Mouse (Mus musculus): ENCODE measurements around the gene Fads3. TPM values are rescaled to one million over a fixed set of nuclear protein-coding genes. Genes with fewer than 3 reads are reported as not detected.
A peak's percentile ranks its signal among the peaks of the same experiment; 100 is the strongest.

Gene Fads3
- polyA plus RNA-seq (2014; fragmentation: Nextera tagmentation; extraction: Ambion mirVana): 15.6 and 20.9 TPM in 2 replicates

DNA sequence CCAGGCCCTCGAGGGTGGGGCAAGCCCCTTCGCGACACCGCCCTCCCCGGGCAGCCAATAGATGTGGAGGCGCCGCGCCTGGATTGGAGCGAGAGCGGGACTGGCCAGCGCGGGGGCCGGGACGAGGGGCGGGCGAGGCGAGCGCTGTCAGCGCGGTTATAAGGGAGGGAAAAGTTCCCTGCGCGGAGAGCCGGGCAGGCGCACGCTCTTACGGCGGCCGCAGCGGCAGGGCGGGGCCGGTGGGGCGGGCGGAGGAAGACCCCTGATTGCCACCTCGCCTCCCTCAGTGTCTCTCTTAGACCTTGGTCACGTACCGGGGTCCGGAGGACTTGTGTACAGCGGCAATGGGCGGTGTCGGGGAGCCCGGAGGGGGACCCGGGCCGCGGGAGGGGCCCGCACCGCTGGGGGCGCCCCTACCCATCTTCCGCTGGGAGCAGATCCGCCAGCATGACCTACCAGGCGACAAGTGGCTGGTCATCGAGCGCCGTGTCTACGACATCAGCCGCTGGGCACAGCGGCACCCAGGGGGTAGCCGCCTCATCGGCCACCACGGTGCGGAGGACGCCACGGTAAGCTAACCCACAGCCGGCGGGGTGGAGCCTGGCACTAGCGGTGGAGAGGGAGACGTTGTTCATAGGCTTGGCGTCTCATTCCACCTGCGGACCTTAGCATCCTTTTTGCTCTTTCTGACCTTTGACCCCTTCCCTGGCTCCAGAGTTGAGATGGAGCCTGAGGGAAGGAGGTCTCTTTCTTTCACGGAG lies at the start of gene Fads3:
Gene Fads3, plus strand, starts transcription at position 182 of the 761 bp plus-strand sequence.
- H3K36me3 ChIP-seq (ENCODE audit: control insufficient read depth, insufficient read depth, low read length): no peaks in the 10 kb centered on the region
- H3K4me3 ChIP-seq (ENCODE audit: low read depth, low read length): peak within 1 kb of the TSS; percentile 68
- WGBS: under 1% methylated on average over 30 of the region's 69 CpGs
- peak within 1 kb of the TSS; percentile 73 for H3K9ac ChIP-seq (ENCODE audit: low read depth, low read length)
- DNase-seq (ENCODE audit: low spot score) (peak; percentile 90), ATAC-seq (ENCODE audit: low read depth) (peak; percentile 92)
- peak within 1 kb of the TSS; percentile 86 for H3K4me2 ChIP-seq (ENCODE audit: low read depth, low read length)
- no peaks in the 10 kb centered on the region for H3K27me3 ChIP-seq (replicated peaks; ENCODE audit: control insufficient read depth, insufficient read depth, low read length)
- peaks cover 16% of the 10 kb centered on the region for H3K4me1 ChIP-seq (ENCODE audit: control insufficient read depth, insufficient read depth, low read length)
- no peaks in the 10 kb centered on the region for H3K9me3 ChIP-seq (ENCODE audit: control insufficient read depth, low read length)
- H3K27ac ChIP-seq (replicated peaks; ENCODE audit: low read depth, low read length): peak within 1 kb of the TSS; percentile 44

DNA sequence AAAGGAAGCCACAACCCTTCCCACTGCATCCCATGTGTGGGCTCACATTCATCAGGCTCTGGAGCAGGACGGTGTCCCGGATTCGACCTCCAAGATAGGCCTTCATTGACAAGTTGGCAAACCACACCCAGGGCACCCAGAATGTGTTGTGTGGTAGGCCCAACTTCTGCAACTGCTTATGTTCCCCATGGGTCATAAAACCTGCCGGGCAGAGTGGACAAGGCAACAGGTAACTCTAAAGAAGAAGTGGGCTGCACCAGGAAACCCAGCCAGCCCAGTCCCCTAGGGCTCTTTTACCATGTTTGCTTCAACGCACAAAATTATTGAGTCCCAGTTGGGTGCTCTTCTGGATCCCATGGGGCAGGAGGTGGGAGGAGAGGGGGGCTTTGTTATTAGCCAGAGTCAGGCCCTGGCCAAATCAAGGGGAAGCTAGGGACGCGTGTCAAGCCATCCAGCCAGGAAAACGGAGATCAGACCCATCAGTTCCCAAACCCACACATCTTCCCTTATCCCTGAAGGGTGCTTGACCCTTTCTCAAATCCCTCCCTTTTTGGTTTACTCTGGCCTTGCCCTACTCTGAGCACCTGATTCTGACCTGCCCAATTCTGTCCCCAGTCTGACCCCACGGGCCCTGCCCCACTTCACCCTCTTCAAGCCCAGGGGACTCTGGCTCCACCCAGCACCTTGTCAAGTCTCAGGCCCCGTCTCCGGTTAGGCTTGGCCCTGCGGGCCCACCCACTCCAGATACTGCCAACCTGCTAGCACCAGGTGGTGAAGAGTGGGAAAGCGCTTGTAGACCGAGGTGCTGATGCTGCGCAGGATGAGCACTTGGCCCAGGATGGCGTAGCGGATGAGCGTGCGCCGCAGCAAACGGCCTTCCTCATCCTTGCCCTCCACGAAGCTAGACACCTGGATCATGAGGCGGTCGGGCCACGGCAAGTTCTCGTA lies 49.1 kb upstream of the Fads3 start:
- no peaks in the 10 kb centered on the region for H3K27me3 ChIP-seq (replicated peaks; ENCODE audit: control insufficient read depth, insufficient read depth, low read length)
- 46% methylated on average over 25 of the region's 26 CpGs for WGBS
- DNase-seq (ENCODE audit: low spot score) (no peak), ATAC-seq (ENCODE audit: low read depth) (peak; percentile 34)
- peaks cover 5% of the 10 kb centered on the region for H3K4me1 ChIP-seq (ENCODE audit: control insufficient read depth, insufficient read depth, low read length)
- peak overlapping the region; percentile 33 for H3K4me3 ChIP-seq (ENCODE audit: low read depth, low read length)
- peak overlapping the region; percentile 56 for H3K4me2 ChIP-seq (ENCODE audit: low read depth, low read length)
- 0 out of 2 replicates have a peak overlapping the region, but pooled peaks have one; percentile 53 for H3K9ac ChIP-seq (ENCODE audit: low read depth, low read length)
- H3K36me3 ChIP-seq (ENCODE audit: control insufficient read depth, insufficient read depth, low read length): no peaks in the 10 kb centered on the region
- no peaks in the 10 kb centered on the region for H3K9me3 ChIP-seq (ENCODE audit: control insufficient read depth, low read length)
- 0 out of 2 replicates have a peak overlapping the region, but pooled peaks have one; percentile 13 for H3K27ac ChIP-seq (replicated peaks; ENCODE audit: low read depth, low read length)

DNA sequence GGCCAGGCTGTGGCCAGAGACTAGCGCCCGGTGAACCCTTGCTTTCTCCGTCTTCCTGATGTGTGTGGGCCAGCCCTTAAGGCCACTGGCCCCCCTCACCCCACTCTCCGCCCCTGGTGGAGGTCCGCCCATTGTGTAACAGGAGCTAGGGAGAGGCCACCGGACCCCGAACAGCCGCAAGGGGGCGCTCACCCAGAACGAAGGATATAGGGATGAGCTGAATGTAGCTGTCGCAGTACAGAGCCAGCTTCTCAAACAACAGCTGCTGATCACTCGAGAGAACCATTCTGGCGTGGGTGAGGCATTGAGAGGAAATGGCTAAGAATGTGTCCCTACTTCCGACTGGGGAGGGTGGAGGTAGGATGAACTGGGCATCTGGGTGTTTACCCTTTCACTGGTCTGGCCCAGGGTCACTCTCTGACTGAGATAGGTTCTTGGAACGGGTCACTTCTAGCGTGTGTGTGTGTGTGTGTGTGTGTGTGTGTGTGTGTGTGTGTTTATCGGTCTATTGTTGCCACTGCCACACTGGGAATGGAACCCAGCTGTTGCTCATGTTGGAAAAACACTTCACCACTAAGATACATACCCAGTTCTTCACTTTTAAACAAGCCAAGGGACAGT lies 48.2 kb upstream of the Fads3 start:
- H3K36me3 ChIP-seq (ENCODE audit: control insufficient read depth, insufficient read depth, low read length): no peaks in the 10 kb centered on the region
- H3K9ac ChIP-seq (ENCODE audit: low read depth, low read length): 0 out of 2 replicates have a peak overlapping the region, but pooled peaks have one; percentile 53
- DNase-seq (ENCODE audit: low spot score): peak; percentile 86
- no peaks in the 10 kb centered on the region for H3K4me1 ChIP-seq (ENCODE audit: control insufficient read depth, insufficient read depth, low read length)
- H3K9me3 ChIP-seq (ENCODE audit: control insufficient read depth, low read length): no peaks in the 10 kb centered on the region
- H3K27ac ChIP-seq (replicated peaks; ENCODE audit: low read depth, low read length): 0 out of 2 replicates have a peak overlapping the region, but pooled peaks have one; percentile 13
- H3K4me2 ChIP-seq (ENCODE audit: low read depth, low read length): peak overlapping the region; percentile 56
- peak overlapping the region; percentile 33 for H3K4me3 ChIP-seq (ENCODE audit: low read depth, low read length)
- WGBS: 10% methylated on average over 15 of the region's 17 CpGs
- ATAC-seq (ENCODE audit: low read depth): peak; percentile 94
- no peaks in the 10 kb centered on the region for H3K27me3 ChIP-seq (replicated peaks; ENCODE audit: control insufficient read depth, insufficient read depth, low read length)

DNA sequence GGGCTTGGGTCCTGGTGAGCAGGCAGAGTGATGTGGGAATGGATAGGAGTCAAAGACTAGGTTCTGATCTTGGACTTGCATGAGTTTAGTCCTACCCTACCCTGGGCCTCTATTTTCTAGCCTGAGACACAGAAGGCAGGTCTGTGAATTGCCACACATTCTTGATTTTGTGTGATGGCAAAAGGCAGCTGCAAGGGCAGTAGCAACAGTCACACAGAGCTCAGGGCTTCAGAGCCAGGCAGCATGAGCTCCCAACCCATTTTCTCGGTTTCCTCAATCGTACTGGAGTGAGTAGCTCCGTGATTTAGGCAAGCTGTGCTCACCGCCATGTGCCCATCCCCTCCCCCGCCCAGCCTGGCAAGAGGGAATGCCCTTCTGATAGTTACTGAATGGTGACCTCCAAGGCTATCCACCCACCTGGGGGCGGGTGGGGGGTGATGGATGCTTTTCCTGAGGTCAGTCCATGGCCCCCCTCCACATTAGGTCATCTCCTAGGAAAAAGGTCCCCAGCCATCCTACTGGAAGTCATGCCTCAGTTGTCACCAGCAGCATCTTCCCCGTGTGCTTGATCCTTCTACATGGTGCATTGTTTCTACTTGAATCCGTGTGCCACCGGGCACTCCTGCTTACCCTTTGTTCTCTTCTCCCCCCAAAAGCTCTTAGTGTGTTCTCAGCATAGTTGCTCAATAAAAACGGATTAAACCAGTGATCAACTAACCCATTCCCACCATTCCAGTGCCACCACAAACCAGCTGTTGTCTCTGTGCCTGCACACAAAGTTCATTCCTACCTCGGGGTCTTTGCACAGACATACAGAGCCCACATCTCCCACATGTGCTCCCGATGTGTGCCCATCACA lies 43.9 kb upstream of the Fads3 start:
- Histone ChIP-seq H3K27ac (replicated peaks; ENCODE audit: low read depth, low read length) (no peak overlapping the region), H3K9ac (ENCODE audit: low read depth, low read length) (no peak overlapping the region), H3K4me3 (ENCODE audit: low read depth, low read length) (no peak overlapping the region), H3K4me2 (ENCODE audit: low read depth, low read length) (no peak overlapping the region), H3K36me3 (ENCODE audit: control insufficient read depth, insufficient read depth, low read length) (no peaks in the 10 kb centered on the region), H3K9me3 (ENCODE audit: control insufficient read depth, low read length) (no peaks in the 10 kb centered on the region), H3K27me3 (replicated peaks; ENCODE audit: control insufficient read depth, insufficient read depth, low read length) (no peaks in the 10 kb centered on the region), H3K4me1 (ENCODE audit: control insufficient read depth, insufficient read depth, low read length) (no peaks in the 10 kb centered on the region)
- DNase-seq (ENCODE audit: low spot score): no peak
- 61% methylated on average over 12 of the region's 12 CpGs for WGBS
- no peak for ATAC-seq (ENCODE audit: low read depth)

DNA sequence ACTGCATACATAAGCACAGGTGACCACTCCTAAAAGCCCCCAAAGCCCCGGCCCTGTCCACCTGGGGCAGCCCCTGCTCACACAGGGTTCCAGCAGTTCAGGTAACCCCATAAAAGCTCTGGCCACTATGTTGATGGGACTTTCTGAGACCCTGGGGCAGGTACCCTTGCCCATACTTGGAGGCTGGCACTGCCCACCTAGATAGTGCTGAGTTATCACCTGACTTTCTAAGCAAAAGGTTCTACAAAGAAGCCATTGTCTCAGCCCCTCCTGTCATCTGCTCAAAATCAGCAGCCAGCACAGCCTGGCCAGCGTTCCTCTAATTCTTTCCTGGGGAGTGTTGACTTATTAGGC lies 43.3 kb upstream of the Fads3 start:
- no peaks in the 10 kb centered on the region for H3K4me1 ChIP-seq (ENCODE audit: control insufficient read depth, insufficient read depth, low read length)
- H3K9ac ChIP-seq (ENCODE audit: low read depth, low read length): no peak overlapping the region
- no peaks in the 10 kb centered on the region for H3K36me3 ChIP-seq (ENCODE audit: control insufficient read depth, insufficient read depth, low read length)
- H3K27me3 ChIP-seq (replicated peaks; ENCODE audit: control insufficient read depth, insufficient read depth, low read length): no peaks in the 10 kb centered on the region
- no peak overlapping the region for H3K4me3 ChIP-seq (ENCODE audit: low read depth, low read length)
- no peak overlapping the region for H3K27ac ChIP-seq (replicated peaks; ENCODE audit: low read depth, low read length)
- DNase-seq (ENCODE audit: low spot score): no peak
- H3K4me2 ChIP-seq (ENCODE audit: low read depth, low read length): no peak overlapping the region
- 67% methylated on average over 2 of the region's 2 CpGs for WGBS
- ATAC-seq (ENCODE audit: low read depth): no peak
- no peaks in the 10 kb centered on the region for H3K9me3 ChIP-seq (ENCODE audit: control insufficient read depth, low read length)

DNA sequence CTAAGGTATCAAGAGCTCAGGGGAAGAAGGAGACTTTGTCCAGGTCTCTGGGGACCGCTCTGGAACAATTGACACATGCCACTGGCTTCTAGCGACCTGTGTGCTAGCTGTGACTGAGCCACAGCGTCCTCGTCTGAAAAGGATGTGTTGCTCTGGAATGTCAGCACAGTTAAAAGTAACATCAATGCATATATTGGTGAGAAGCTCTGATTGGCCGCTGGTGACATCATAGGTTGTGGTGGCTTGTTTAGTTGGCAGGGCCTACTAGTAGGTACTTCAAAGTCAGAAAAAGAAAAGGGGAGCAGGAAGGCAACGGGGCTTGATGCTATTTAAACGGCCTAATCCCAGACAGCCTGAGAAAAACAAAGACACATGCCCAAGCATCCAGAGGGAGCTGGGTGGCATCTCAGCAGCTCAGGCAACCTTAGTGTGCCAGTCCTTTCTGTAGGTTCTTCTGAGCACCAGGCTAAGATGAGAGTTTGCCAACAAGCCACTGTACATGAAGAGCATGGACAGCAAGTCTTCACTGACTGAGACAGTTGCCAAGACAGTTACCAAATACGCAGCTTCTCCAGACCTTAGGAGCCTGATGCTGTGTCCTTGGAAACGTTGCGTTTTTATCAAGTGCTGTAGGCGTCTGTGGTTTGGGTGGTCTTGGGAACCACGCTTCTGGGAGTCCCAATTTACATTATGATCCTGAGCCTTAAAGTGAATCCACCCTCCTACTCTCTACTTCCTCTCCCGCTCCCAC lies 42.5 kb upstream of the Fads3 start:
- H3K4me1 ChIP-seq (ENCODE audit: control insufficient read depth, insufficient read depth, low read length): no peaks in the 10 kb centered on the region
- no peak overlapping the region for H3K27ac ChIP-seq (replicated peaks; ENCODE audit: low read depth, low read length)
- DNase-seq (ENCODE audit: low spot score): no peak
- no peak overlapping the region for H3K9ac ChIP-seq (ENCODE audit: low read depth, low read length)
- H3K27me3 ChIP-seq (replicated peaks; ENCODE audit: control insufficient read depth, insufficient read depth, low read length): no peaks in the 10 kb centered on the region
- no peak overlapping the region for H3K4me3 ChIP-seq (ENCODE audit: low read depth, low read length)
- H3K36me3 ChIP-seq (ENCODE audit: control insufficient read depth, insufficient read depth, low read length): no peaks in the 10 kb centered on the region
- WGBS: 59% methylated on average over 13 of the region's 13 CpGs
- ATAC-seq (ENCODE audit: low read depth): no peak
- no peak overlapping the region for H3K4me2 ChIP-seq (ENCODE audit: low read depth, low read length)
- no peaks in the 10 kb centered on the region for H3K9me3 ChIP-seq (ENCODE audit: control insufficient read depth, low read length)

DNA sequence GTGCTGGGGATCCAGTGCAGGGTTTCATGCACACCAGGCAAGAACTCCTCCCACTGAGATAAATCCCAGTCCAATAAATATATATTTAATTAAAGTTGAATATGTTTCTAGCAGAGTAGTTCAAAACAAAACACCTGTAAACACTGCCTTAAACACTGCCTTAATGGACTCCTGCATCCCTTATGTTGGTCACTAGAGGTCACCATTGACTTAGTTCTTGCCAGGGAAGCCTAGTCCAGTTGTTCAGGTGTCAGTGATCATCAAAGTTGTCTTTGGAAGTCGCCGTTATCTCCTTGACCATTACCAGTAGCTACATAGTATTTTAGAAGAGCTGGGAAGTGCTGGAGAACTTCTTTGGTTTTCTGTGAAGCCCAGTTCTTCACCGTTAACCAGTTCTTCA lies 41.0 kb upstream of the Fads3 start:
- Histone ChIP-seq H3K4me2 (ENCODE audit: low read depth, low read length) (no peak overlapping the region), H3K9ac (ENCODE audit: low read depth, low read length) (no peak overlapping the region), H3K27me3 (replicated peaks; ENCODE audit: control insufficient read depth, insufficient read depth, low read length) (no peaks in the 10 kb centered on the region), H3K4me1 (ENCODE audit: control insufficient read depth, insufficient read depth, low read length) (no peaks in the 10 kb centered on the region), H3K27ac (replicated peaks; ENCODE audit: low read depth, low read length) (no peak overlapping the region), H3K4me3 (ENCODE audit: low read depth, low read length) (no peak overlapping the region), H3K9me3 (ENCODE audit: control insufficient read depth, low read length) (no peaks in the 10 kb centered on the region), H3K36me3 (ENCODE audit: control insufficient read depth, insufficient read depth, low read length) (no peaks in the 10 kb centered on the region)
- DNase-seq (ENCODE audit: low spot score) (peak; percentile 50), ATAC-seq (ENCODE audit: low read depth) (no peak)
- 23% methylated on average over 3 of the region's 3 CpGs for WGBS
